Mouse (Mus musculus): Measurements from ENCODE around the gene Clasrp.

The Clasrp gene

DNA sequence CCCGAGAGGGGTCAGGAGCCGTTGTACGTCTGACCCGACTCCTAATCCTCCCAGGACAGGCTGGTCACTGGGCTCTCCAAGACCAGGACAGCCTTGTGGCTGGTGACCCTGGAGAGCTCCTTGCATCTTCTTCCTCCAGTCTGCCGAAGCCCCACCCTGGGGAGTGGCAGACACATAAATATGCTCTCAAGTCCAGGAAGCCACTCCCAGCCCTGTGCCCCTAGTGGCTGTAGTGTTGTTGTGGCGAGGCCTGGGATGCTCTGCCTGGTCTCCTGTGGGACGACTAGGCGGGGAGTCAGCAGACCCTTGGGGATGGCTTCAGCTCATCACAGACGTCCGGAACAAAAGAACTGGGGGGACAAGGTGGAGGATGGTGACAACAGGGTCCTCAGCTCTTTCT is 73.2 kb downstream of the Clasrp start:
- no peak for DNase-seq (ENCODE audit: low spot score)
